Mouse (Mus musculus) liver, embryonic 16.5 days (tissue): Measurements from ENCODE around the gene Sec24a. TPM values are rescaled to one million over a fixed set of nuclear protein-coding genes. Genes with fewer than 3 reads are reported as not detected.

Source experiments
- ATAC-seq: fragments of 200-750 bp; cut with Nextera tagmentation; 2 replicates; pipeline ENCODE4 v1.8.0; 2017; ENCODE audit warnings: low read depth, mild to moderate bottlenecking, moderate number of reproducible peaks, moderate library complexity
- H3K27ac ChIP-seq: fragments of 300-500 bp; sonication (generic); 2 replicates; pipeline ENCODE4 v1.5.1; 2014; ENCODE audit warnings: mild to moderate bottlenecking, low read length
- H3K27me3 ChIP-seq: fragments of 300-500 bp; sonication (generic); 2 replicates; pipeline ENCODE4 v1.6.1; 2014; ENCODE audit warnings: low read depth, low read length, mixed read lengths; ENCODE audit not compliant: control insufficient read depth, insufficient read depth
- H3K36me3 ChIP-seq: fragments of 300-500 bp; sonication (generic); 2 replicates; pipeline ENCODE4 v1.6.1; 2014; ENCODE audit warnings: mild to moderate bottlenecking; ENCODE audit not compliant: control insufficient read depth, insufficient read depth
- H3K4me1 ChIP-seq: fragments of 300-500 bp; sonication (generic); 2 replicates; pipeline ENCODE4 v1.6.1; 2014; ENCODE audit warnings: low read depth, low read length, mixed read lengths; ENCODE audit not compliant: control insufficient read depth
- H3K4me2 ChIP-seq: fragments of 300-500 bp; sonication (generic); 2 replicates; pipeline ENCODE4 v1.6.1; 2014; ENCODE audit warnings: low read depth, low read length, mixed read lengths
- H3K4me3 ChIP-seq: fragments of 300-500 bp; sonication (generic); 2 replicates; pipeline ENCODE4 v1.5.1; 2014; ENCODE audit warnings: low read depth, mild to moderate bottlenecking, low read length
- H3K9ac ChIP-seq: fragments of 300-500 bp; sonication (generic); 2 replicates; pipeline ENCODE4 v1.6.1; 2014; ENCODE audit warnings: low read depth, low read length
- H3K9me3 ChIP-seq: fragments of 300-500 bp; sonication (generic); replicated peaks from 2 replicates; pipeline ENCODE4 v1.6.1; 2016; ENCODE audit warnings: low read length; ENCODE audit not compliant: control insufficient read depth
- WGBS: fragments of 180-500 bp; shearing (Covaris S2); extraction: QIAGEN DNeasy Blood & Tissue Kit; methylation state at CpG from one replicate; pipeline ENCODE4 v1.1.7; 2014; ENCODE audit not compliant: insufficient replicate concordance; 5-methylcytosine and 5-hydroxymethylcytosine counted together
- polyA plus RNA-seq: library from polyadenylated mRNA; unstranded; fragments of >200 nt; fragmentation: Nextera tagmentation; extraction: Ambion mirVana; gene quantifications from 2 replicates; pipeline ENCODE4 v1.2.1, GENCODE M21; 2015

The Sec24a gene
- polyA plus RNA-seq, 1 experiment from 2014 or later, result 8.8 TPM

DNA sequence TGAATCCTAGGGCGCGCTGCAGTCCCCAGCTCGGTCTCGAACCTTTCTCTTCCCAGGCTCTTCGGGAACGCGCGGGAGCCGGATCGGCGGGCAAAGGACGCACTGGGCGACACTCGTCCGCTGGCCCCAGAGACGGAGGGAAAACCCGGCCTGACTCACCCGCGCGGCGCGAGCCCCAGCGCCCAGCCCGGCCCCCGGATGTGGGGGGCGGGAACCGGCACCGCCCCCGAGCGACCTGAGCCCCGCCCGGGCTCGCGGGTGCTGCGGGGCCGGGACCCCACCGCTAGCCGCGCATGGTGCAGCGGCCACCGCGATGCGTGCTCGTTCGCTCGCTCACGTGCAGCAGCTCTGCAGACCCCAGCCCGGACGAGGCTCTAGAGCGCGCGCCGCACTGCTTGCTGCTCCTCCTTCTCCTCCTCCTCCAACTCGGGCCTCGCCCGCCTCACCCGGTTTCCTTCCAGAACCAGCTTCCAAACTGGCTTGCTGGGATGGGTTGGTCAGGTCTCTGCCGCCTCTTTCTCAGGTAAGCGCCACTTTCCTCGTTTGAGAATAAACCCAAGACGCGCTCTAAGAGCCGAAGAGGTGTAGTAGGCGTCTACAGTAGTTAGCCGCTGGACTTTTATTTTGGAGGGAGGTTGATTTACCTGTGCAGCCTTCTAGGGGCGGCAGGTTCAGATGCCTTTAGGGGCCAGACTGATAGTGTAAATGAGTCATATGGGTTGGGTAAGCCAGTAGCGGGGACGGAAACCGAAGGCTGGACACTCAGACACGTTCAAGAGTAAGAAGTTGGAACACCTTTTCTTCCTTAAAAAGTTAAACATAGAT lies 112.5 kb downstream of the Sec24a start, which contains the start of the genes N4bp3 and D930048N14Rik:
Gene N4bp3, minus strand, starts transcription at position 152 of the 825 bp plus-strand sequence.
Gene D930048N14Rik, plus strand, starts transcription at position 264 of the 825 bp plus-strand sequence.
- Histone ChIP-seq H3K9me3 (no peaks in the 10 kb centered on the region), H3K4me2 (peak within 1 kb of the TSS; percentile 76), H3K4me1 (peaks cover 11% of the 10 kb centered on the region), H3K27me3 (peaks cover 33% of the 10 kb centered on the region), H3K36me3 (no peaks in the 10 kb centered on the region), H3K4me3 (peak within 1 kb of the TSS; percentile 64), H3K9ac (peak within 1 kb of the TSS; percentile 62), H3K27ac (no peak within 1 kb of the TSS)
- WGBS, result 1% methylated on average over 69 of the region's 70 CpGs
- ATAC-seq, result peak; percentile 73

- Histone ChIP-seq H3K9ac (peak overlapping the region; percentile 62), H3K4me1 (peaks cover 11% of the 10 kb centered on the region), H3K36me3 (no peaks in the 10 kb centered on the region), H3K4me2 (peak overlapping the region; percentile 76), H3K4me3 (peak overlapping the region; percentile 64), H3K9me3 (no peaks in the 10 kb centered on the region), H3K27ac (no peak overlapping the region), H3K27me3 (peaks cover 33% of the 10 kb centered on the region)
- ATAC-seq, result 0 out of 2 replicates have a peak, but pooled peaks have one; percentile 19
- 3% methylated on average over 23 of the region's 30 CpGs for WGBS
Measured at GRCm38 (mm10) chr11:51650261-51650660, 113.2 kb downstream of the Sec24a start.

DNA sequence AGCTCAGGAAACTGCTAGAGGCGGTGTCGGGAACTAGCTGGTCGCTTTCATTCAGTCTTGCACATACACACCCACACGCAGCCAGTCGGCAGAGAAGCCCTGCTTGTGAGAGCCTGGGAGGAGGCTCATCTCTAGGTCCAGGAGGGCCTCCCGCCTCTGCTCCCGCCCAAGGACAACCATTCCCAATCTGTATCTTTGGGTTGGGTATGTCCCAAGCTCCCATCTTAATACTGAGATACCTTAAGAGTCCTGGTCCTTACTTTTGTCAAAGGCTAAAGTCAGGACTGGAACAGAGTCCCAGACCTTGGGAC lies 113.6 kb downstream of the Sec24a start:
- peaks cover 33% of the 10 kb centered on the region for H3K27me3 ChIP-seq
- peaks cover 11% of the 10 kb centered on the region for H3K4me1 ChIP-seq
- H3K4me3 ChIP-seq, result peak overlapping the region; percentile 64
- 1% methylated on average over 7 of the region's 7 CpGs for WGBS
- H3K9me3 ChIP-seq, result no peaks in the 10 kb centered on the region
- H3K36me3 ChIP-seq, result no peaks in the 10 kb centered on the region
- peak overlapping the region; percentile 62; the same call in 1 of the 2 replicates for H3K9ac ChIP-seq
- H3K4me2 ChIP-seq, result peak overlapping the region; percentile 76
- no peak overlapping the region for H3K27ac ChIP-seq
- no peak for ATAC-seq

DNA sequence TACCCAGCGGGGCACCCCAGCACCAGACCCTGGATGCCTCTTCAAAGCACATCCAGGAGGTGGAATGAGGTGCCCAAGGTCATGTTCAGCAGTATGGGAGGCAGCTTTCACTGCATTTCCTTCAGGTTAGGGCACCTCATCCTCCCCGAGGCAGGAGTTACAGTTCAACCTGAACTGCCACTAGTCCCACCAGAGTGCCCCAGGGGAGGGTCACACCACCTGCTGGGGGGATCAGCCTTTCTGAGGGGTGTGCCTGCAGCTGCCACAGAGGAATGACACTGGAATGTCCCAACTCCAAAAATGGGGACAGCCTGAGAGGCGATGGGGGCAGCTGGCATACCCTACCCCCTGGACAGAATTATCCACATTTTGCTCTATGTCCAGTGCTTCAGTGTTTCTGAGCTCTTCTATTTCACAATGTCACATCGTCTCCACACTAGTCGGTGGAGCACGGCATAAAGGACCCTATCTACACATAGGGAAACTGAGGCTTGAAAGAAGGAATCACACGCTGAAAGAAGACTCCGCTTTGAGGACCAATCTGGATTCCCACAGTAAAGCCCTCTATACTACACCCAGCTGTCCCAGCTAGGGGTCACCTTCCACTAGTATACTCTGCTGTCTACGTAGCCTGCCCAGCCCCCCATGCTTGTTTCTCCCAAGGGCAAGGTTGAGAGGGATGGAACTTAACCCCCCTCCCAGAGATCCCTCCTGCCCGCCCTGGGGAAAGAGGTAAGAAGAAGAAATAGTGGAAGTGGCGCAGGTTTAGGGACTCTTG lies 114.1 kb downstream of the Sec24a start:
- H3K9me3 ChIP-seq, result no peaks in the 10 kb centered on the region
- peaks cover 33% of the 10 kb centered on the region for H3K27me3 ChIP-seq
- H3K4me3 ChIP-seq, result peak overlapping the region; percentile 64
- no peak overlapping the region for H3K27ac ChIP-seq
- H3K36me3 ChIP-seq, result no peaks in the 10 kb centered on the region
- no peak for ATAC-seq
- H3K9ac ChIP-seq, result peak overlapping the region; percentile 15; the same call in 1 of the 2 replicates
- peaks cover 11% of the 10 kb centered on the region for H3K4me1 ChIP-seq
- H3K4me2 ChIP-seq, result peak overlapping the region; percentile 76
- WGBS, result 26% methylated on average over 11 of the region's 11 CpGs

DNA sequence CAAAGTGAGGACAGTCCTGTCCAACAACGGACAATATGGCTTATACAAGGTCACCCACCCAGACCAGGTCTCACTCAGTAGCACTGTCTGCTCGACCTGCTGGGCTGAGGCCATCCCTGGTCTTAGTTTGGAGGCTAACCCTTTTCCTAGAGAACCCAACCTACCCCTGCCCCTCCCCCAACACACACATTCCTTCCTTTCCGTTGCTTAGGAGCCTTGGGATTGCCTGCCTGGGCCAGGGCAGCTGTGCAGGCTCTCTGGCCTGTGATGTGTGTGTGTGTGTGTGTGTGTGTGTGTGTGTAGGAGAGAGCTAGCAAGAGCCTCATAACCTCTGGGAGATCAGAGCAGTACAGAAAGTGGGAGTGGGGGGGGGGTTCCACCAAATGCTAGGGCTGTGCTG lies 114.9 kb downstream of the Sec24a start:
- no peak overlapping the region for H3K27ac ChIP-seq
- no peak for ATAC-seq
- H3K9ac ChIP-seq, result no peak overlapping the region
- H3K4me1 ChIP-seq, result peaks cover 11% of the 10 kb centered on the region
- peaks cover 36% of the 10 kb centered on the region for H3K27me3 ChIP-seq
- H3K9me3 ChIP-seq, result no peaks in the 10 kb centered on the region
- no peak overlapping the region for H3K4me2 ChIP-seq
- no peak overlapping the region for H3K4me3 ChIP-seq
- WGBS, result 51% methylated on average over 3 of the region's 3 CpGs
- H3K36me3 ChIP-seq, result no peaks in the 10 kb centered on the region

GRCm38 (mm10) chr11:51646751-51647667 lies 116.4 kb downstream of the Sec24a start:
- Histone ChIP-seq H3K27me3 (peaks cover 34% of the 10 kb centered on the region), H3K9me3 (no peaks in the 10 kb centered on the region), H3K27ac (no peak overlapping the region; the same call in 1 of the 2 replicates), H3K4me1 (peaks cover 11% of the 10 kb centered on the region), H3K4me2 (no peak overlapping the region), H3K9ac (no peak overlapping the region), H3K36me3 (no peaks in the 10 kb centered on the region), H3K4me3 (no peak overlapping the region)
- ATAC-seq, result no peak
- WGBS, result 31% methylated on average over 15 of the region's 15 CpGs

GRCm38 (mm10) chr11:51646245-51646644 lies 117.2 kb downstream of the Sec24a start:
- Histone ChIP-seq H3K4me1 (peaks cover 11% of the 10 kb centered on the region), H3K9ac (no peak overlapping the region), H3K27ac (no peak overlapping the region), H3K27me3 (peaks cover 27% of the 10 kb centered on the region), H3K4me2 (no peak overlapping the region), H3K4me3 (no peak overlapping the region), H3K36me3 (no peaks in the 10 kb centered on the region), H3K9me3 (no peaks in the 10 kb centered on the region)
- 63% methylated on average over 7 of the region's 7 CpGs for WGBS
- no peak for ATAC-seq

DNA sequence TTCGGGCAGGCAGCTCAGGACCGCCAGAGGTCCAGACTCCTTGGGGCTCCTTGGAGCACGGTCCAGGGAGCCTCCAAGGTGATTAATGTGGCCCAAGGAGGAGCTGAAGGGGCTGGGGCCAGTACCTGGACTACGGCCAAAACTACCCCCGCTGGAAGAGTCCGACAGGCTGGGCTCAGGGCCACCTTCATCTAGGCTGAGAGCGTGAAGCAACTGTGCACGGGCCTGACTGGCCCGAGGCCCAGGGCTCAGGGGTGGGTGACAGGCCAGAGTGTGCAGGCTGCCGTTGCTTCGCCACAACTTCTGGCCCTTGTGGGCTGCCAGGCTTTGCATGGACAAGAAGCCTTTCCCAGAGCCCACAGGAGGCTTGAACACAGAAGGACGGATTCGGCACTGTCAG lies 118.1 kb downstream of the Sec24a start:
- no peak for ATAC-seq
- peaks cover 10% of the 10 kb centered on the region for H3K4me1 ChIP-seq
- peaks cover 18% of the 10 kb centered on the region for H3K27me3 ChIP-seq
- H3K4me3 ChIP-seq, result no peak overlapping the region
- no peak overlapping the region for H3K4me2 ChIP-seq
- WGBS, result 71% methylated on average over 13 of the region's 13 CpGs
- no peak overlapping the region for H3K27ac ChIP-seq
- H3K36me3 ChIP-seq, result no peaks in the 10 kb centered on the region
- H3K9ac ChIP-seq, result no peak overlapping the region
- H3K9me3 ChIP-seq, result no peaks in the 10 kb centered on the region
